ENCODE assay signal across 7 mouse cellular contexts in the genomic region with DNA sequence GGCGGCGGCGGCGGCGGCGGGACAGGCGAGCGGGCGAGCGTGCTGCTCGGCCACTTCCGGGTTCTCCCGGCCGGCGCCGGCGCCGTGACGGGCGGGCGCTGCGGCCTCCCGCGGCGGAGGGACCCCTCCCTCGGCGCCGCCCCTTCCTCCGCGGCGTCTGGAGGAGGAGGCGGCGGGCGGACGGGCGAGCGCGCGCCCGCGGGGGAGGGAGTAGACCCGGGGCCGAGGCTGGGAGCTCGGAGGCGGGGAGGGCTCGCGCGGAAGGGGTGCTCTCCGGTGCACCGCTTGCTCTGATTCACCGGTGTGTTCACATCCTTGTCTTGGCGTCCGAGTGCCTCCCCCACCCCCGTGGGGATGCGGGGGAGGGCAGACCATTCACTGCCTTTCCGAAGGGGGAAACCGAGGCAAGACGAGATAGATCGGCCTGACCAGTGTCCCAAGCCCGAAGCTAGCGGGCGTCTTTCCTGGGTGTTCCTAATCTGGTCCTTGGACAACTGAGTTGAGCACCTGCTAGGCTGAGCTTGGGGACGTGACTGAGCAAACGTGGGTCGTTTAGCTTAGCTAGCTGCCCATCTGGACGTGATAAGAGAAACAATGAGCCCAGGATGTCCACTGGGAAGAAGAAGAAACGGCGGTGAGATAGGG. TPM values are rescaled to one million over a fixed set of nuclear protein-coding genes. Genes with fewer than 3 reads are reported as not detected.
A peak's percentile ranks its signal among the peaks of the same experiment; 100 is the strongest.
DNase-seq lines count a peak whose midpoint lies in the region; ATAC-seq lines count a peak whose summit lies in the region.

Gene Klhl2, minus strand, starts transcription at position 121 of the 645 bp plus-strand sequence.

- peak within 1 kb of the TSS; percentile 90 for H3K4me2 ChIP-seq in intestine, embryonic 15.5 days (replicated peaks)
- H3K4me2 ChIP-seq in limb, embryonic 11.5 days (ENCODE audit: low read depth, severe bottlenecking) = peak within 1 kb of the TSS; percentile 67
- H3K4me2 ChIP-seq in midbrain, embryonic 13.5 days (replicated peaks) = peak within 1 kb of the TSS; percentile 79

- H3K4me1 ChIP-seq in intestine, embryonic 15.5 days (replicated peaks) = peaks cover 7% of the 10 kb centered on the region; the same call in 1 of the 2 replicates
- peaks cover 8% of the 10 kb centered on the region; the same call in 1 of the 2 replicates for H3K4me1 ChIP-seq in limb, embryonic 11.5 days (ENCODE audit: control insufficient read depth, insufficient read depth, low read length)
- peaks cover 31% of the 10 kb centered on the region for H3K4me1 ChIP-seq in midbrain, embryonic 13.5 days (replicated peaks)

- ATAC-seq in intestine, embryonic 15.5 days = peak; percentile 94
- ATAC-seq in limb, embryonic 11.5 days (ENCODE audit: insufficient number of reproducible peaks, low FRiP score, low TSS enrichment, low read depth) = peak; percentile 86
- ATAC-seq in midbrain, embryonic 13.5 days = peak; percentile 84

- H3K27ac ChIP-seq in intestine, embryonic 15.5 days = peak within 1 kb of the TSS; percentile 62
- peak within 1 kb of the TSS; percentile 62 for H3K27ac ChIP-seq in limb, embryonic 11.5 days (replicated peaks; ENCODE audit: low read depth, low read length)
- H3K27ac ChIP-seq in midbrain, embryonic 13.5 days = peak within 1 kb of the TSS; percentile 95

- H3K9ac ChIP-seq in intestine, embryonic 15.5 days = peak within 1 kb of the TSS; percentile 80
- peak within 1 kb of the TSS; percentile 84 for H3K9ac ChIP-seq in limb, embryonic 11.5 days (ENCODE audit: low read length)
- H3K9ac ChIP-seq in midbrain, embryonic 13.5 days (replicated peaks) = peak within 1 kb of the TSS; percentile 95

- H3K4me3 ChIP-seq in intestine, embryonic 15.5 days (replicated peaks) = peak within 1 kb of the TSS; percentile 87
- peak within 1 kb of the TSS; percentile 73 for H3K4me3 ChIP-seq in limb, embryonic 11.5 days (ENCODE audit: low read depth, low read length)
- H3K4me3 ChIP-seq in midbrain, embryonic 13.5 days (replicated peaks) = peak within 1 kb of the TSS; percentile 92

- no peaks in the 10 kb centered on the region for H3K9me3 ChIP-seq in intestine, embryonic 15.5 days
- no peaks in the 10 kb centered on the region; the same call in 1 of the 2 replicates for H3K9me3 ChIP-seq in limb, embryonic 11.5 days (ENCODE audit: control insufficient read depth, low read length)
- H3K9me3 ChIP-seq in midbrain, embryonic 13.5 days = no peaks in the 10 kb centered on the region

- under 1% methylated on average over 52 of the region's 68 CpGs for WGBS in intestine, embryonic 15.5 days
- WGBS in limb, embryonic 11.5 days = under 1% methylated on average over 33 of the region's 68 CpGs
- under 1% methylated on average over 46 of the region's 68 CpGs for WGBS in midbrain, embryonic 13.5 days

- DNase-seq in adipocyte (ENCODE audit: low spot score) = peak; percentile 62
- DNase-seq in cerebellum, postnatal 36 days = peak; percentile 70 to 77
- peak; percentile 55 to 63 for DNase-seq in gastrocnemius, postnatal 36 days
- DNase-seq in limb, embryonic 11.5 days (ENCODE audit: low spot score) = peak; percentile 73
- peak; percentile 30 for DNase-seq in spleen, adult 12 weeks (ENCODE audit: low spot score)

- H3K36me3 ChIP-seq in intestine, embryonic 15.5 days = no peaks in the 10 kb centered on the region
- no peaks in the 10 kb centered on the region for H3K36me3 ChIP-seq in limb, embryonic 11.5 days (ENCODE audit: control insufficient read depth, insufficient read depth, low read length)
- H3K36me3 ChIP-seq in midbrain, embryonic 13.5 days = no peaks in the 10 kb centered on the region

- intact Hi-C loops in gastrocnemius, postnatal 36 days (cut with DNase I) = loop anchor here (5.0 kb wide), 1 partner anchor 92 kb away; no protein-coding TSS in a partner anchor

- H3K27me3 ChIP-seq in intestine, embryonic 15.5 days (replicated peaks) = no peaks in the 10 kb centered on the region
- H3K27me3 ChIP-seq in limb, embryonic 11.5 days (ENCODE audit: control insufficient read depth, insufficient read depth, low read length) = no peaks in the 10 kb centered on the region
- no peaks in the 10 kb centered on the region for H3K27me3 ChIP-seq in midbrain, embryonic 13.5 days

RNA-seq across cellular contexts. Expression of gene Klhl2, which starts in this region (rescaled TPM):
- 1 to 10 TPM; 4.8 to 8.3 TPM for total RNA-seq in gastrocnemius, postnatal 36 days (2021)
- 19.5 and 21.4 TPM in 2 replicates for polyA plus RNA-seq in intestine, embryonic 15.5 days (2015; fragmentation: Nextera tagmentation; extraction: Ambion mirVana)
- 10.4 and 12.0 TPM in 2 replicates for polyA plus RNA-seq in limb, embryonic 11.5 days (2014; fragmentation: Nextera tagmentation; extraction: Ambion mirVana)
- 17.2 and 20.7 TPM in 2 replicates for polyA plus RNA-seq in midbrain, embryonic 13.5 days (2015; fragmentation: Nextera tagmentation; extraction: Ambion mirVana)

Comparison
In these comparisons a context has a peak if more than half of its experiments do, and no peak if none do; other contexts are left out.
1. Peak in every context shown above with its lines: DNase-seq, ATAC-seq, H3K4me3 ChIP-seq and H3K27ac ChIP-seq.